In the genomic region with DNA sequence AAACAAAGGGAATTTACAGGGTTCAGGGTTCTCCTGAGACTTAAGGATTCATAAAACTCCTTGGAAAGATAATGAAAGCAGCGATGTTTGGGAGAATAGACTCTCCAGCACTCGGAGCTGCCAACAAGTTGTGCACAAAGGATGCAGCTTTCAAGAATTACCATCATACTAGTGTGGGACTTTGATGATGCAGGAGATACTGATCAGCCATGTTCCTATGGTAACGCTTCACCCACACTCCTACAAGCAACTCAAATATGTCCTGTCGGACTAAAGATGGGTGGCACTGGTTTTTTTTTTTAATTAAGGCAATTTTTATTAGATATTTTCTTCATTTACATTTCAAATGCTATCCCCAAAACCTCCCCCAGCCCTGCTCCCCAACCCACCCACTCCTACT, we compare ENCODE assay signal across 22 mouse cellular contexts.
DNase-seq lines count a peak whose midpoint lies in the region; ATAC-seq lines count a peak whose summit lies in the region.
"Had no signal": no experiment of that assay in that cellular context is flagged by ENCODE, and none has a peak within 500 bp of the region (broad histone marks: within the 10 kb centered on the region; RNA-seq: fewer than 3 reads in every experiment).

No protein-coding gene starts in this region.

- peak; percentile 24 for DNase-seq in CD4-positive helper T cell, adult 2 months (ENCODE audit: low read depth, low spot score)
- DNase-seq in induced T-regulatory cell, adult 2 months (ENCODE audit: low read depth), result peak; percentile 20
- DNase-seq in naive thymus-derived CD4-positive, alpha-beta T cell, adult 2 months (ENCODE audit: low read depth), result peak; percentile 34
- no peak for DNase-seq in Muller cell, postnatal 12 days (ENCODE audit: inconsistent ontology term)
- no peak for DNase-seq in urinary bladder, adult 2 months (ENCODE audit: low spot score)
- DNase-seq: adrenal gland, adult 8-10 months; adrenal gland, postnatal 25 days; B cell, adult 2 months; cerebellum, adult 2 months; cerebellum, adult 9-11 months; cerebellum, postnatal 25 days; gastrocnemius, postnatal 25 days; heart, adult 2 months; heart, postnatal 14 days; heart, postnatal 4 days; kidney, adult 11 months had no signal

- ATAC-seq in CD4-positive, CD25-positive, alpha-beta regulatory T cell, adult 4 months, result peak; percentile 64
- ATAC-seq in megakaryocyte-erythroid progenitor cell, adult 5-6 weeks (replicated peaks; ENCODE audit: low FRiP score, low TSS enrichment, poor library complexity, severe bottlenecking), result no peak
- ATAC-seq: forebrain, embryonic 13.5 days; forebrain, embryonic 16.5 days; hindbrain, postnatal 0 days; intestine, embryonic 15.5 days had no signal

Comparison
In these comparisons a context has a peak if more than half of its experiments do, and no peak if none do; other contexts are left out.
1. DNase-seq: peak in CD4-positive helper T cell, adult 2 months (single experiment), induced T-regulatory cell, adult 2 months (single experiment) and naive thymus-derived CD4-positive, alpha-beta T cell, adult 2 months (single experiment); none in Muller cell, postnatal 12 days (single experiment) and urinary bladder, adult 2 months (single experiment).